8 mouse cellular contexts compared by ENCODE assay signal in the genomic region with DNA sequence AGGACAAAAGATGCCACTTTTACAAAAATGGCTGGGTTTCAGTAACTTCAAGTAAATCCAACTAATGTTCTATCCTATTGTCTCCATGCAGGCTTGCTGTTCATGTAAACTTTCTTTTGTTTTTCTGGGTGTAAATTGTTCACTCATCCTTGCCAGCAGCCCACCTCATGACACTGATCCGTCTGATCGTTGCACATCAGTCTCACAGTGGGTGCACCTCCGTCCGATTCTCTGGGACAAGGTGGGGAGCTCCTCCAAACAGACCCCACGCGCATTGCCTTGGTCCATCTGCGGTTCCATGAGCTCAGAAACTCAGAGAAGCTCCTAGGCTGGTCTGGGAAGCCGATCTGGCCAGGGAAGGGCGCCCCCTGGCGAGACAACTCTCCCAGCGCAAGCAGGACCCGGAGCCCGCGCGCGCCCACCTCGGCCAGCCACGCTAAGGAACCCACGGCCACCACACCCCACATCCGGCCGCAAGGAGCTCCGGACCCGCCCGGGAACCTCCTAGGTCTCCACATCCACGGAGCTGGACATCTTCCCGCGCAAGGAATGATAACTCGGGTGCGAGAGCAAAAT. TPM values are rescaled to one million over a fixed set of nuclear protein-coding genes. Genes with fewer than 3 reads are reported as not detected.
A peak's percentile ranks its signal among the peaks of the same experiment; 100 is the strongest.
DNase-seq lines count a peak whose midpoint lies in the region; ATAC-seq lines count a peak whose summit lies in the region.

No protein-coding gene starts in this region.

- H3K4me1 ChIP-seq in embryonic facial prominence, embryonic 15.5 days, result peaks cover 22% of the 10 kb centered on the region

- no peaks in the 10 kb centered on the region for H3K36me3 ChIP-seq in embryonic facial prominence, embryonic 15.5 days

- 2% methylated on average over 29 of the region's 29 CpGs for WGBS in embryonic facial prominence, embryonic 15.5 days

- peak overlapping the region; percentile 99 for H3K4me2 ChIP-seq in embryonic facial prominence, embryonic 15.5 days (replicated peaks)

- H3K27ac ChIP-seq in embryonic facial prominence, embryonic 15.5 days (replicated peaks), result peak overlapping the region; percentile 58

- no peak for ATAC-seq in CD4-positive, CD25-positive, alpha-beta regulatory T cell, adult 4 months
- peak; percentile 61 for ATAC-seq in embryonic facial prominence, embryonic 15.5 days (ENCODE audit: insufficient number of reproducible peaks, low FRiP score, low TSS enrichment, low read depth)
- 0 out of 2 replicates have a peak, but pooled peaks have one; percentile 25 for ATAC-seq in monocyte, adult 5-6 weeks (replicated peaks; ENCODE audit: insufficient number of reproducible peaks, low FRiP score, low TSS enrichment, poor library complexity, severe bottlenecking)

- peak; percentile 70 for DNase-seq in CD4-positive, CD25-positive, alpha-beta regulatory T cell, adult 2 months (ENCODE audit: low read depth, low spot score)
- peak; percentile 75 to 81 for DNase-seq in heart, adult 9 months (ENCODE audit: low spot score in 2 of 2)
- peak; percentile 83 for DNase-seq in kidney, adult 9 months
- DNase-seq in liver, result peak; percentile 84
- DNase-seq in spleen, postnatal 36 days (ENCODE audit: low spot score in 2 of 2), result peak; percentile 32 to 36

- H3K9ac ChIP-seq in embryonic facial prominence, embryonic 15.5 days, result peak overlapping the region; percentile 56

- peaks cover 3% of the 10 kb centered on the region; the same call in 1 of the 2 replicates for H3K27me3 ChIP-seq in embryonic facial prominence, embryonic 15.5 days

- H3K4me3 ChIP-seq in embryonic facial prominence, embryonic 15.5 days (replicated peaks), result peak overlapping the region; percentile 67

- no peaks in the 10 kb centered on the region for H3K9me3 ChIP-seq in embryonic facial prominence, embryonic 15.5 days (replicated peaks)

RNA-seq across cellular contexts. Expression of gene Tspan18, which starts 1.0 kb away (rescaled TPM):
- under 1 TPM in 1 of 2 experiments, not detected in 1; 0.08 TPM for polyA plus RNA-seq in CD4-positive, CD25-positive, alpha-beta regulatory T cell, adult 4 months (2017; shearing (Covaris generic))
- polyA plus RNA-seq in embryonic facial prominence, embryonic 15.5 days (2015; fragmentation: Nextera tagmentation; extraction: Ambion mirVana), result 25.5 and 27.6 TPM in 2 replicates
- total RNA-seq in monocyte, adult 5-6 weeks (2017), result not detected in 3 replicates

Comparison
In these comparisons a context has a peak if more than half of its experiments do, and no peak if none do; other contexts are left out.
1. DNase-seq: peak in every context shown above with its lines; median percentile 84 in liver; 83 in kidney, adult 9 months; 78 in heart, adult 9 months; 70 in CD4-positive, CD25-positive, alpha-beta regulatory T cell, adult 2 months; 34 in spleen, postnatal 36 days.
2. RNA of gene Tspan18, which starts 1.0 kb away (polyA plus RNA-seq): 25.5 to 27.6 TPM in embryonic facial prominence, embryonic 15.5 days; 0.08 TPM in CD4-positive, CD25-positive, alpha-beta regulatory T cell, adult 4 months; every median in the first group is over 10 times any median in the second.